Mouse (Mus musculus) ES-Bruce4 (cell line): Measurements from ENCODE around the gene Calml4.

Experiments used
- CTCF ChIP-seq: IDR thresholded peaks from one replicate; pipeline ENCODE4 v1.8.1; 2011; ENCODE audit warnings: low read depth, low read length
- POLR2A ChIP-seq: IDR thresholded peaks from one replicate; pipeline ENCODE4 v1.8.1; 2011; ENCODE audit warnings: low read length; ENCODE audit not compliant: insufficient read depth

- TF ChIP-seq CTCF (no peak), POLR2A (peak; percentile 50)
Measured at GRCm38 (mm10) chr9:62825791-62826393, 32.0 kb upstream of the Calml4 start.
